Mouse (Mus musculus): ENCODE data around the gene Pou3f1. TPM values are rescaled to one million over a fixed set of nuclear protein-coding genes. Genes with fewer than 3 reads are reported as not detected.

Pou3f1 gene
- total and polyA plus RNA-seq, 2 experiments from 2014 or later, result 19.7 to 20.2 TPM

- Histone ChIP-seq H3K9ac (peak overlapping the region; percentile 41), H3K9me3 (ENCODE audit: low read length) (no peaks in the 10 kb centered on the region), H3K4me2 (ENCODE audit: low read depth) (peak overlapping the region; percentile 50), H3K4me3 (ENCODE audit: low read depth, low read length) (peak overlapping the region; percentile 26), H3K27me3 (ENCODE audit: insufficient read depth, low read length) (no peaks in the 10 kb centered on the region), H3K4me1 (ENCODE audit: insufficient read depth) (0 out of 2 replicates have a peak, but pooled peaks cover 9% of the 10 kb centered on the region), H3K27ac (ENCODE audit: low read depth, low read length) (peak overlapping the region; percentile 21; the same call in 1 of the 2 replicates), H3K36me3 (ENCODE audit: insufficient read depth) (no peaks in the 10 kb centered on the region)
- peak; percentile 59 for ATAC-seq
- TF ChIP-seq CTCF (IDR thresholded peaks at IDR 0.05; ENCODE audit: low read depth), result no peak
- 3% methylated on average over 41 of the region's 41 CpGs for WGBS
- peak; percentile 59 for DNase-seq
These were observed 52.2 kb downstream of the Pou3f1 start for GRCm38 (mm10) chr4:124708518-124709477.

GRCm38 (mm10) chr4:124709961-124710446 lies 53.4 kb downstream of the Pou3f1 start:
- Histone ChIP-seq H3K27me3 (ENCODE audit: insufficient read depth, low read length) (no peaks in the 10 kb centered on the region), H3K27ac (ENCODE audit: low read depth, low read length) (no peak overlapping the region), H3K4me3 (ENCODE audit: low read depth, low read length) (no peak overlapping the region), H3K4me1 (ENCODE audit: insufficient read depth) (0 out of 2 replicates have a peak, but pooled peaks cover 9% of the 10 kb centered on the region), H3K9me3 (ENCODE audit: low read length) (no peaks in the 10 kb centered on the region), H3K9ac (no peak overlapping the region), H3K36me3 (ENCODE audit: insufficient read depth) (no peaks in the 10 kb centered on the region), H3K4me2 (ENCODE audit: low read depth) (peak overlapping the region; percentile 23; the same call in 1 of the 2 replicates)
- ATAC-seq (no peak), DNase-seq (no peak)
- TF ChIP-seq CTCF (IDR thresholded peaks at IDR 0.05; ENCODE audit: low read depth), result no peak
- 5% methylated on average over 18 of the region's 18 CpGs for WGBS

Other genes starting within 250 kb of the Pou3f1 start
- gene 3100002H09Rik, start 46.0 kb upstream of the Pou3f1 start, total RNA-seq (2014; rRNA removed), result 0.23 TPM in 1 of 2 replicates, not detected in the other
- 0.18 TPM in 1 of 2 replicates, not detected in the other for gene 3100002H09Rik, start 46.0 kb upstream of the Pou3f1 start, polyA plus RNA-seq (2015; fragmentation: Nextera tagmentation; extraction: Ambion mirVana)
- gene Utp11, start 36.8 kb downstream of the Pou3f1 start, total RNA-seq (2014; rRNA removed), result 14.2 and 16.2 TPM in 2 replicates
- 30.9 and 33.0 TPM in 2 replicates for gene Utp11, start 36.8 kb downstream of the Pou3f1 start, polyA plus RNA-seq (2015; fragmentation: Nextera tagmentation; extraction: Ambion mirVana)
- gene Fhl3, start 43.9 kb downstream of the Pou3f1 start, total RNA-seq (2014; rRNA removed), result 2.5 and 3.0 TPM in 2 replicates
- gene Fhl3, start 43.9 kb downstream of the Pou3f1 start, polyA plus RNA-seq (2015; fragmentation: Nextera tagmentation; extraction: Ambion mirVana), result 1.4 and 2.0 TPM in 2 replicates
- gene Sf3a3, start 58.0 kb downstream of the Pou3f1 start, total RNA-seq (2014; rRNA removed), result 46.3 and 54.4 TPM in 2 replicates
- gene Sf3a3, start 58.0 kb downstream of the Pou3f1 start, polyA plus RNA-seq (2015; fragmentation: Nextera tagmentation; extraction: Ambion mirVana), result 68.3 and 84.1 TPM in 2 replicates
- 17.9 and 21.7 TPM in 2 replicates for gene Inpp5b, start 85.0 kb downstream of the Pou3f1 start, total RNA-seq (2014; rRNA removed)
- gene Inpp5b, start 85.0 kb downstream of the Pou3f1 start, polyA plus RNA-seq (2015; fragmentation: Nextera tagmentation; extraction: Ambion mirVana), result 8.0 and 11.2 TPM in 2 replicates
- 12.1 and 15.6 TPM in 2 replicates for gene Mtf1, start 145.3 kb downstream of the Pou3f1 start, total RNA-seq (2014; rRNA removed)
- gene Mtf1, start 145.3 kb downstream of the Pou3f1 start, polyA plus RNA-seq (2015; fragmentation: Nextera tagmentation; extraction: Ambion mirVana), result 24.4 and 30.7 TPM in 2 replicates
- gene Yrdc, start 193.9 kb downstream of the Pou3f1 start, total RNA-seq (2014; rRNA removed), result 81.7 and 82.2 TPM in 2 replicates
- gene Yrdc, start 193.9 kb downstream of the Pou3f1 start, polyA plus RNA-seq (2015; fragmentation: Nextera tagmentation; extraction: Ambion mirVana), result 67.3 and 70.5 TPM in 2 replicates
- gene 1110065P20Rik, start 194.4 kb downstream of the Pou3f1 start, total RNA-seq (2014; rRNA removed), result 144 and 167 TPM in 2 replicates
- gene 1110065P20Rik, start 194.4 kb downstream of the Pou3f1 start, polyA plus RNA-seq (2015; fragmentation: Nextera tagmentation; extraction: Ambion mirVana), result 141 and 162 TPM in 2 replicates
- gene Maneal, start 205.4 kb downstream of the Pou3f1 start, total RNA-seq (2014; rRNA removed), result 35.7 and 41.7 TPM in 2 replicates
- gene Maneal, start 205.4 kb downstream of the Pou3f1 start, polyA plus RNA-seq (2015; fragmentation: Nextera tagmentation; extraction: Ambion mirVana), result 8.4 and 9.4 TPM in 2 replicates
- gene Epha10, start 224.1 kb downstream of the Pou3f1 start, total RNA-seq (2014; rRNA removed), result 9.6 and 10.2 TPM in 2 replicates
- 2.0 and 4.0 TPM in 2 replicates for gene Epha10, start 224.1 kb downstream of the Pou3f1 start, polyA plus RNA-seq (2015; fragmentation: Nextera tagmentation; extraction: Ambion mirVana)